Mouse (Mus musculus) regulatory T cell (primary cell): ENCODE measurements at regions not wholly inside any gene's neighbourhood (a gene's known extent, or its start where the extent isn't known, plus 50 kb on each side); places are given as distances from the start of the nearest gene placed in this dataset.

ENCODE experiments used
- in situ Hi-C: fragments of 300-600 bp; cut with MboI, MseI; formaldehyde crosslinking; loops from one replicate; pipeline ENCODE4 v1.15.1; 2025; ENCODE audit warnings: high pct_unique_total_duplicates

DNA sequence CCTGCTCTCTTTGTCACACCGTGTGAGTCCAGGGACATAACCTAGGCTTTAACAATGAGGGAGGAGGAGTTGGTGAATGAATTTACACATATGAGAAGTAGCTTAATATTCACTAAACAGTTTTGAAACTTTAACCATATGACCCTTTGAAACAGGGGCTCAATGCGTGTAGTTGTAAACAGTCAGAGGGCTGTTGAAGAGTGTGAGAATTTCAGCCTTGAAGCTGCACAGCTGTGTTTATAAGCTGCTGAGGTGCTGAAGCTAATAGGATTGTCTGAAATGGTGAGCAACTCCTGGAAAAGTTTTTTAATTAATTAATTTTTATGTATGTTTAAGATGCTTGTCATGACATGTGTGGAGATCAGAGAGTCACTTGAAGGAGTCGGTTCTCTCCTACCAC, 59.8 kb upstream of the Rgma start:
- in situ Hi-C loops = no loop called here

GRCm38 (mm10) chr7:73317574-73317973, 57.7 kb upstream of the Rgma start:
- in situ Hi-C loops = no loop called here

DNA sequence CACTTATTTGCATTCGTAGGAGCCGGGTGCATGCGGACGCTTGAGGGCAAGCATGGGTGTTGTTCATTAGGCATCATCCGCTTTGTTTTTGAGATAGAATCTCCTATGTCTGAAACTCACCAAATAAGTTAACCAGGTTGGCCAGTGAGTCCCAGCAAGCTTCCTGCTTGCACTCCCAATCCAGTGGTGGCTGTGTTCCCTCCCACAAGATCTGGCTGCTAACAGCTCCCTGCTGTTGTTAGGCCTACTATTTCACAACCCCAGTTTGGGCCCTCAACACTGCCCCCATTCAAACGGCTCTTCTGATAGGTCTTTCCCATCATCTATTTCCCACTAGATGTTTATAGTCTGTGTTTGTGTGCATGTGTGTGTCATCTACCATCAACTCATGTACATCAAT, 56.3 kb upstream of the Rgma start:
- in situ Hi-C loops = no loop called here

GRCm38 (mm10) chr7:73319994-73320393, 55.3 kb upstream of the Rgma start:
- in situ Hi-C loops = no loop called here

DNA sequence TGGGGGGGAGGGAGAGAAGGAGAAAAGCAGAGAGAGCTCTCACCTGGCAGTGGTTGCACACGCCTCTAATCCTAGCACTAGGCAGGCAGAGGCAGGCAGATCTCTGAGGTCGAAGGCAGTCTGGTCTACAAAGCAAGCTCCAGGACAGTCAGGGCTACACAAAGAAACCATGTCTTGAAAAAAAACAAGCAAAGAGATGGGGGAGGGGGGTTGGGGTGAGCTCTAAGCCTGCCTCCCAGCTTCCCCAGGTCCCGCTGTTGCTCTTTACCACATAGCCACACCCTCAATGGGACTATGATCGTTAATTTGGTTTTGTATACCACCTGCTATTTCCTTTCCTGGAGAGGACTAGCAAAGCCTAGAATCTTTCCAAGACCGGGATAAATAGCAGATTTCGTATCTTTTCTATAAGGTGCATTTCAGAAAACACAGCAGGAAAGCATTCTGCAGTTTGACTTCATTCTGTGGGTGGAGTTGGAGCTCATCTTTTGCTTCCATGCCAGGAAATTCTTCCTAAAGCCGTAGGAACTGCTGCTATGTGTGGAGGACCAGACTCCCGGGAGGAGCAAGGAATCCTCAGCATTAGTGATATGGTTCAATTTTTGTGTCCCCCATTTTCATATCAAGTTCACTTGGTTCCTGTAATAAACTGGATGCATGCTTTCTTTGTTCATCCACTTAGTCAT, 52.7 kb upstream of the Rgma start:
- in situ Hi-C loops = no loop called here

- in situ Hi-C loops = no loop called here
Measured at GRCm38 (mm10) chr7:73323556-73323955, 51.8 kb upstream of the Rgma start.

- in situ Hi-C loops = no loop called here
Measured at GRCm38 (mm10) chr7:73325503-73325902, 49.8 kb upstream of the Rgma start.
